Mouse (Mus musculus): ENCODE data around the gene Olah. TPM values are rescaled to one million over a fixed set of nuclear protein-coding genes. Genes with fewer than 3 reads are reported as not detected.
"Not testable (repeated sequence)": the region's sequence is repeated elsewhere in the genome, so short reads cannot be mapped to it uniquely, and the experiment has no call there.

The Olah gene
- not detected for total RNA-seq (2021)

GRCm38 (mm10) chr2:3397110-3397509 is at the start of gene Olah:
Gene Olah (minus strand): TSS chr2:3397210.
- DNase-seq = not testable (repeated sequence)

GRCm38 (mm10) chr2:3445984-3446383 is 49.0 kb upstream of the Olah start:
- intact Hi-C loops (cut with DNase I) = no loop called here
- no peak for DNase-seq

More at GRCm38 (mm10) chr2:3397110-3397509, at the start of gene Olah:
- intact Hi-C loops (cut with DNase I) = not testable (repeated sequence)

- DNase-seq = no peak
- intact Hi-C loops (cut with DNase I) = no loop called here
Observed at GRCm38 (mm10) chr2:3444206-3444605, 47.2 kb upstream of the Olah start.

GRCm38 (mm10) chr2:3437956-3438355 is 40.9 kb upstream of the Olah start:
- no peak for DNase-seq
- intact Hi-C loops (cut with DNase I) = no loop called here

- DNase-seq = no peak
- intact Hi-C loops (cut with DNase I) = no loop called here
Observed at GRCm38 (mm10) chr2:3435369-3436061, 38.5 kb upstream of the Olah start.

GRCm38 (mm10) chr2:3430956-3431355 is 33.9 kb upstream of the Olah start:
- intact Hi-C loops (cut with DNase I) = no loop called here
- no peak for DNase-seq

GRCm38 (mm10) chr2:3424579-3424910 is 27.5 kb upstream of the Olah start:
- no peak for DNase-seq
- intact Hi-C loops (cut with DNase I) = loop anchor here (2.0 to 5.0 kb wide), 3 partner anchors 50 to 142 kb away; partner anchors contain the start of genes Cdnf, Gm45902, Hspa14 and Nmt2

GRCm38 (mm10) chr2:3423841-3424578 is 27.0 kb upstream of the Olah start, which contains the start of gene Dclre1c:
Gene Dclre1c (plus strand): TSS chr2:3424131.
- peak; percentile 83 to 85 for DNase-seq
- intact Hi-C loops (cut with DNase I) = loop anchor here (2.0 to 5.0 kb wide), 3 partner anchors 51 to 142 kb away; partner anchors contain the start of genes Cdnf, Gm45902, Hspa14 and Nmt2

- DNase-seq = no peak
- intact Hi-C loops (cut with DNase I) = loop anchor here (5.0 kb wide), 2 partner anchors 90 to 140 kb away; partner anchors contain the start of genes Cdnf, Gm45902, Hspa14 and Nmt2
Observed at GRCm38 (mm10) chr2:3422548-3422947, 25.5 kb upstream of the Olah start, which contains the start of gene Meig1. Gene Meig1 (minus strand): TSS chr2:3422648.

- no peak for DNase-seq
- intact Hi-C loops (cut with DNase I) = loop anchor here (5.0 kb wide), 2 partner anchors 92 to 138 kb away; partner anchors contain the start of genes Cdnf, Gm45902, Hspa14 and Nmt2
Observed at GRCm38 (mm10) chr2:3420157-3420556, 23.1 kb upstream of the Olah start.

- intact Hi-C loops (cut with DNase I) = loop anchor here (5.0 to 10.0 kb wide), 2 partner anchors 87 to 304 kb away; partner anchors contain the start of genes Fam171a1 and Rpp38
- peak; percentile 95 to 96 for DNase-seq
Observed at GRCm38 (mm10) chr2:3418883-3419431, 21.9 kb upstream of the Olah start.

- no peak for DNase-seq
- intact Hi-C loops (cut with DNase I) = loop anchor here (2.0 to 10.0 kb wide), 3 partner anchors 83 to 327 kb away; partner anchors contain the start of genes Fam171a1 and Rpp38
Observed at GRCm38 (mm10) chr2:3415676-3416075, 18.7 kb upstream of the Olah start.

- intact Hi-C loops (cut with DNase I) = loop anchor here (2.0 to 10.0 kb wide), 2 partner anchors 299 to 325 kb away; partner anchors contain the start of gene Fam171a1
- DNase-seq = peak; percentile 22 to 59
Observed at GRCm38 (mm10) chr2:3414241-3414640, 17.2 kb upstream of the Olah start.

GRCm38 (mm10) chr2:3407756-3408155 is 10.7 kb upstream of the Olah start:
- DNase-seq = no peak
- intact Hi-C loops (cut with DNase I) = no loop called here

- DNase-seq = no peak
- intact Hi-C loops (cut with DNase I) = no loop called here
Observed at GRCm38 (mm10) chr2:3405981-3406380, 9.0 kb upstream of the Olah start.

- intact Hi-C loops (cut with DNase I) = no loop called here
- DNase-seq = no peak
Observed at GRCm38 (mm10) chr2:3391945-3392344, 5.1 kb downstream of the Olah start.

- intact Hi-C loops (cut with DNase I) = no loop called here
- no peak for DNase-seq
Observed at GRCm38 (mm10) chr2:3387105-3387860, 9.7 kb downstream of the Olah start.

- intact Hi-C loops (cut with DNase I) = no loop called here
- DNase-seq = no peak
Observed at GRCm38 (mm10) chr2:3365127-3365526, 31.9 kb downstream of the Olah start.

GRCm38 (mm10) chr2:3361067-3361466 is 35.9 kb downstream of the Olah start:
- no peak for DNase-seq
- intact Hi-C loops (cut with DNase I) = no loop called here

GRCm38 (mm10) chr2:3357887-3358286 is 39.1 kb downstream of the Olah start:
- no peak for DNase-seq
- intact Hi-C loops (cut with DNase I) = no loop called here
